Mouse (Mus musculus) adrenal gland, postnatal 36 days (tissue): ENCODE measurements at regions not wholly inside any gene's neighbourhood (a gene's known extent, or its start where the extent isn't known, plus 50 kb on each side); places are given as distances from the start of the nearest gene placed in this dataset.

Experiments
- DNase-seq, 2 experiments: peaks; one replicate each; pipeline ENCODE4 v3.0.0; 2021; ENCODE audit warnings: mixed read lengths in 1 of 2

DNA sequence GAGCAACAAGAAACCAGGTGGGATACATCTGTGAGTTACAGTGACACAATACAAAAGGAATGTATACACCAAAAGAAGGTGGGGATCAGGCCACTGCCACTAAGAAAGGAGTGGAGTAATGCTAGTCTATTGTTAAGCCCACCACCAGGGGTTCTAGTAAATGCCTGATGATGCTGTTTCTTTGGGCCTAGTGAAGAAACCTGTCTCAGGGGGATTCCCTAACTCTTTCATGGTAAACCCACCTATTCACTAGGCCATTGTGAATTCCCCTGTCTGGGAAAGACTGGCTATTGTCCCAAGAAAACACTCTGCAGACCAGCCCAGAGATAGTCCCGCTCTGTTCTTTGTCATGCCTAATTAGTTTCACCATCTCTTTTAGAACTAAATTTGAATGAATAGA is 368.2 kb downstream of the Wdr20rt start:
- no peak for DNase-seq

DNA sequence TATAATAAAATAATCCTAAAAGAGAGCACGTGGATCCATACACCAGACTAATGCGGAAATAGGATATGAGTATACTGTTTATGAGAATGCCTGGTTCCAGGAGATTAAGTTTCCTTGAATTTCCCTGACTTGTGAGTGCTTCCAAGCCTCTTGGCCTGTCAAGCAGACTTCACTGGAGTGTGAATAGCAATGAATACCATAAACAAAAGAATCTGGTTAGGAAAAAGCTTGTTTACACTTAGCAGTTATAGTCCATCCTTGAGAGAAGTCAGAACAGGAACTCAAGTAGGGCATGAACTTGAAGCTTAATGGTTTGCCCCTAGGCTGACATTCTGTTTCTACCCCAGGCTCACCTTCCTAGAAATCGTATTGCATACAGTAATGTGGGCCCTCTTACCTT is 368.8 kb downstream of the Wdr20rt start:
- no peak for DNase-seq

DNA sequence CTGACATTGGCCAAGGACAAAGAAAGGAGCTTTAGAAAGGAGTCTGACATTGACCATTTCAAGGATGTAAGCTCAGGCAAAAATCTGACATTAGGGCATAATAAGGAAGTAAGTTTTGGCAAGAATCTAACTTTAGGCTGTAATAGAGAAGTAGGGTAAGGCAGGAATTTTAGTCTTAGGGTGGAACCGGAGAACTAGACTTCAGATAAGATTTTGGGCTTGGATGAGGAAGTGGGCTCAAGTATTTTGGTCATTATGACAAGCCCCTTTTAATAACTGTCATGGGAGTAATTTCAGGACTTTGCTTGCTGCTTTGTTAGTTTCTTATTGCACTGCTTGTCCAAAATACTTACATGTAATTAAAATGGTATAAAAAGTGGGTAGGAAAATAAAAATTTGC is 418.9 kb downstream of the Wdr20rt start:
- DNase-seq: no peak

DNA sequence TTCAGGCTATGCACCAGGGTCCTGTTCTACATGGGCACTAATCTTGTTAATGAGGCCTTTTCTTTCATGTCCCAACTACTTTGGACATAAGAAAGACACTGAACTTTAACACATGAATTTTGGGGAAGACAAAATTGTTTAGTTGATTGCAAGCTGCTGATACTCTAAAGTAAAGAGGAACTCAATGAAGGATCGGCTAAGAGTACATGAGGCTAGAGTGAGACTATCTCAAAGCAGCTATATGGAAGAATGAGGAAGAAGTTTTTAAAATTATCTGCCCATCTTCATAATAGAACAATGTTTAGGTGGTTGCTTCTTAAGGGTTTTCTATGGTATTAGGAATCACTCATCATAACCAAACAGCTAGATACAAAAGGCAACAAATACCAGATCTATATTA is 431.5 kb downstream of the Wdr20rt start:
- DNase-seq: no peak

DNA sequence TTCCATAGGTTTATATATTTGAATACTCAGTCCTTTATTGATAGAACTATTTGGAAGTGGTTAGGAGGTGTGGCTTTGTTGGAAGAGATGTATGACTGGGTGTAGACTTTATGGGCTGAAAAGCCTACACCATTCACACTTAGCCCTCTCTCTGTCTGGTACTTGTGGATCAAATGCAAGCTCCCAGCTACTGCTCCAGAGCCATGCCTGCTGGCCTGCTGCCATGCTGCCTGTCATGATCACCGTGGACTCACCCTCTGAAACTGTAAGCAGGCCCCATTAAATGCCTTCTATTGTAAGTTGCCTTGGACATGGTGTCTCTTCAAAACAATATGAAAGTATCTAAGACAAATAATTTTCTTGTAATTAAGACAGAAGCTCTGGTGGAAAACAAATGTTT is 446.4 kb downstream of the Wdr20rt start:
- no peak for DNase-seq

DNA sequence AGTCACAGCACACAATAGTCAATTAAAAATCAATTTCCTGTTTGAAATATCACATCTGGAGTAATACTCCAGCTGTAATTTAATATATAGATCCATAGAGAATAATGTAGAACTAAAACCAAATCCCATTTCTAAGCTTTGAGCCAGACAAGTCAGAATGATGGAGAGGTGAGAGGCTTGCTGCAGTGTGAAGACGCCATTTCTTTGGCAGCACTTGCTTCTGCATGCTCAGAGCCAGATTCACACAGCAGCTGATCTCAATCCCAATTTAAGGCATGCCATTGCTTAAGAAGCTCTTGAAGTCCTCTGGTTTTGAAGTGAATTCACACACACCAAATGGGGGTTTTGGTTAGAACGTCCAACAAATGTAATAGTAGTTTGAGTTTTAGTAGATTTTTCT is 447.9 kb downstream of the Wdr20rt start:
- no peak for DNase-seq

DNA sequence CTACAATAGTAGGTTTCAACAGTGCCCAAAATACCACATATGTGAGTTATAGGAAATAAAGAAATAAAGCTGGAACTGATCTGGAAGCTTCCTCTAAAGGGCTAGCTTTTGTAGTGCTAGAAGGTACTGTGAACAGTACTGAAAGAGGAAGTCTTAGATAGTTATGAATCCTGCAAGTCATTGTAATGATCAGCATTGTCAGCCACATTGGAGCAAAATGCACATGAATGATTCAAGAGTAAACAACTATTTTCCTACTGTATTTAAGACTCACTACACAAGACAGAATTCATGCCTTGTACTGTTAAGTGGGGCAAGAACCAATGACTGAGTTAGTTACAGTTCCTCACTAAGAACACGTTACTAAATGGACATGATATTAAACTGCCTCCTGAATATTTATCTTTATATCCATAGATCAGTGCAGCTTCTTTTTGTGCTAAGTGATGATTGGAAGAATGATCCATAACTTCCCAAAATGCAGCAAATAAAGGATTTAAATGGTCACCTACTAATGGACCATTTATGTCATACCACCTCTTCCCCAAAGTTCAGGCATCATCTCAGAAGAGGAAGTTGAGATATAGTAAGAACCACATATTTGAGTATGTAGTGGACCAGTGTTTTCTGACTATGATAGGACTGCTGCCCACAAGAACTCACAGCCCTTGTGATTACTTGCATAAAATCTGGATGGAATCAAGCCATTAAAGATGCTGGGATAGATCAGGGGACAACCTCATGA is 449.8 kb downstream of the Wdr20rt start:
- no peak for DNase-seq

DNA sequence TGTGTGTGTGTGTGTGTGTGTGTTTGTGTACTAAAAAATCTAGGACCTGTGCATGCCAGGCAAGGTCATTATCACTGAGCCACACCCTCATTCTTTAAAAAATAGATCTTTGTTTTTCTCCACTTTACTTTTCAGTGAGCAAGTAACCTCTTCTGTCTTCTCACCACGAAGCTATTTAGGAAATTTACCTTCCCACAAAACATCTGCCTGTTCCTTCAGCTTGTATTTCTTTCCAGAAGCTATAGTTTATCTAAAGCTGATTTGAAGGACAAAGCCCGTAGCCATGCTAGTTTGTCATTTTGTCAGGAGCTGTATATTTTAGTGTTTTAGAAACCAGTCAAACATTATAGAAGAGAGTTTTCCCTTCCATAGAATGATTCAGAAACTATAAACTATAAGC is 455.0 kb downstream of the Wdr20rt start:
- DNase-seq: no peak

DNA sequence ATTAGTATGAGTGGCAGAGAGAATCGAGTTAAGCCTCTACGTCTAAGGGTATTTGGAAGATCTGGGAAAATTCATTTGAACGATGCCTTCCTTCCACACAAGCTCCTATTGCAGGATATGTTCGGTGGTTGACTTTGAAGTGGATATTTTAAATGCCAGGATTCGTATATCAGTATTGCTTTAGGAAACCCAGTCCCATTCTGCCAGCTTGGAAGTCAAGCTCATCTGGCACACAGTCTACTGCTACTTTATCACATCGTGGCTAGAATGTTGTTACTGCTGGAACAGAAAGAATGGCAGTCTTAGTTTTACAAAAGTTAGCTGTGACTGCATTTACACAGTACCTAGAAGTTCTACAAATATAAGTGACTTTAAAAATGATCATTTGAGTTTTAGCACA is 456.5 kb downstream of the Wdr20rt start:
- no peak for DNase-seq

DNA sequence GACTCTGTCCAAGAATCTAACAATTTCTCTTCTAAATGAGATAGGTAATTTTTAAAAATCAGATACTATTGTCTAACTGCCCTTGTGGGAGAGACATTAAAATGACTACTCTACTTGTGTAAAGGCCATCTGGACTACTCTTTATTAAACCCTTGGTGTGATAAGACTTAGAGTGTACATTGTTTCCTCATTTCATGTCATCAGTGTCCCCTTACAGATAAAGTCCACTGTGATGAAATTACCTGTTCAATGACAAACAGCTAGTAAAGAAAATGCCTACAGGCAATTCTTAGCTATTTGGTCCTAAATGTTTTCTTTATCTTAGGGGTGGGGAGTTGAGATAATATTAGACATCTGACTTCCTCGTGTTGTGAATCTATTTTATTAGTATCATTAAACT is 479.7 kb downstream of the Wdr20rt start:
- no peak for DNase-seq

DNA sequence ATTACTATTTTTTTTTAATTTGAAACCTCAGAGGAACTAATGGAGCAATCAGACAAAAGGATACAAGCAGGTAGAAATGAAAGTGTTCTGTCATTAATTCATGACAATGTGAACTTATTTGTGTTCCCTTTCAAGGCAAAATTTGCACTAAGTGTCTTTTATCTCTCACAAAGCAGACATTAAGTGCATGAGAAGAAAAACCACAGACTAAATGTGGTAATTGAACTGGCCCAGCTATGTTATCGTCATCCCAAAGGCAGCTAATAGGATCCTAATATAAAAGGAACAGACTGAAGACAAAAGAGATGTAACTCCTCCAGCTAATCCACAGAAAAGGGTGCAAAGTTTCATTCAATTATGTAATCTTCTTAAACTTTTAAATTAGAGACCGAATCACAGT is 487.0 kb downstream of the Wdr20rt start:
- DNase-seq: no peak
